Mouse (Mus musculus) lung, embryonic 15.5 days (tissue): ENCODE results near the gene Hist2h2be. TPM values are rescaled to one million over a fixed set of nuclear protein-coding genes. Genes with fewer than 3 reads are reported as not detected.
A peak's percentile ranks its signal among the peaks of the same experiment; 100 is the strongest.

Experiments used
- ATAC-seq: fragments of 200-750 bp; cut with Nextera tagmentation; 2 replicates; pipeline ENCODE4 v1.8.0; 2017; ENCODE audit warnings: moderate number of reproducible peaks, borderline replicate concordance; ENCODE audit not compliant: low FRiP score, low TSS enrichment; ENCODE audit errors: extremely low read depth
- H3K27ac ChIP-seq: fragments of 300-500 bp; sonication (generic); 2 replicates; pipeline ENCODE4 v1.5.1; 2015; ENCODE audit warnings: moderate library complexity, mild to moderate bottlenecking, inconsistent platforms
- H3K27me3 ChIP-seq: fragments of 300-500 bp; sonication (generic); 2 replicates; pipeline ENCODE4 v1.6.1; 2015; ENCODE audit warnings: inconsistent platforms
- H3K36me3 ChIP-seq: fragments of 300-500 bp; sonication (generic); 2 replicates; pipeline ENCODE4 v1.6.1; 2015; ENCODE audit warnings: inconsistent platforms
- H3K4me1 ChIP-seq: fragments of 300-500 bp; sonication (generic); 2 replicates; pipeline ENCODE4 v1.6.1; 2015; ENCODE audit warnings: inconsistent platforms
- H3K4me2 ChIP-seq: fragments of 300-500 bp; sonication (generic); 2 replicates; pipeline ENCODE4 v1.6.1; 2015; ENCODE audit warnings: inconsistent platforms, mild to moderate bottlenecking, moderate library complexity
- H3K4me3 ChIP-seq: fragments of 300-500 bp; sonication (generic); 2 replicates; pipeline ENCODE4 v1.5.1; 2015; ENCODE audit warnings: mild to moderate bottlenecking, inconsistent platforms
- H3K9ac ChIP-seq: fragments of 300-500 bp; sonication (generic); 2 replicates; pipeline ENCODE4 v1.6.1; 2015; ENCODE audit warnings: inconsistent platforms
- H3K9me3 ChIP-seq: fragments of 300-500 bp; sonication (generic); 2 replicates; pipeline ENCODE4 v1.6.1; 2016; ENCODE audit warnings: inconsistent platforms
- WGBS: fragments of 180-500 bp; shearing (Covaris S2); methylation state at CpG from one replicate; pipeline ENCODE4 v1.1.7; 2015; 5-methylcytosine and 5-hydroxymethylcytosine counted together
- polyA plus RNA-seq: library from polyadenylated mRNA; unstranded; fragments of >200 nt; fragmentation: Nextera tagmentation; extraction: Ambion mirVana; gene quantifications from 2 replicates; pipeline ENCODE4 v1.2.1, GENCODE M21; 2015

Hist2h2be gene
- polyA plus RNA-seq, 1 experiment from 2014 or later = 7.4 TPM

GRCm38 (mm10) chr3:96257190-96257589 is 36.3 kb downstream of the Hist2h2be start:
- Histone ChIP-seq H3K4me2 (no peak overlapping the region), H3K4me3 (no peak overlapping the region), H3K9ac (no peak overlapping the region), H3K9me3 (no peaks in the 10 kb centered on the region), H3K27ac (no peak overlapping the region), H3K4me1 (peaks cover 11% of the 10 kb centered on the region), H3K36me3 (no peaks in the 10 kb centered on the region), H3K27me3 (peaks cover 40% of the 10 kb centered on the region)
- no peak for ATAC-seq
- 52% methylated on average over 3 of the region's 3 CpGs for WGBS

- H3K36me3 ChIP-seq = no peaks in the 10 kb centered on the region
- H3K4me1 ChIP-seq = peaks cover 24% of the 10 kb centered on the region
- no peak overlapping the region for H3K4me2 ChIP-seq
- ATAC-seq = no peak
- H3K9me3 ChIP-seq = no peaks in the 10 kb centered on the region
- 89% methylated on average over 5 of the region's 5 CpGs for WGBS
- peaks cover 16% of the 10 kb centered on the region for H3K27me3 ChIP-seq
- no peak overlapping the region for H3K27ac ChIP-seq
- no peak overlapping the region for H3K9ac ChIP-seq
- H3K4me3 ChIP-seq = no peak overlapping the region
Measured at GRCm38 (mm10) chr3:96260220-96260619, 39.3 kb downstream of the Hist2h2be start.

- Histone ChIP-seq H3K36me3 (no peaks in the 10 kb centered on the region), H3K9ac (0 out of 2 replicates have a peak overlapping the region, but pooled peaks have one; percentile 68), H3K4me2 (peak overlapping the region; percentile 75), H3K4me3 (peak overlapping the region; percentile 53), H3K27me3 (peaks cover 11% of the 10 kb centered on the region), H3K9me3 (no peaks in the 10 kb centered on the region), H3K4me1 (peaks cover 20% of the 10 kb centered on the region), H3K27ac (peak overlapping the region; percentile 98)
- ATAC-seq = no peak
- WGBS = 49% methylated on average over 3 of the region's 3 CpGs
Measured at GRCm38 (mm10) chr3:96261623-96262022, 40.7 kb downstream of the Hist2h2be start.

- H3K9ac ChIP-seq = peak overlapping the region; percentile 68
- peak; percentile 84 for ATAC-seq
- no peaks in the 10 kb centered on the region for H3K9me3 ChIP-seq
- WGBS = under 1% methylated on average over 19 of the region's 19 CpGs
- no peaks in the 10 kb centered on the region for H3K36me3 ChIP-seq
- H3K27me3 ChIP-seq = peaks cover 11% of the 10 kb centered on the region
- H3K4me3 ChIP-seq = peak overlapping the region; percentile 53
- H3K27ac ChIP-seq = peak overlapping the region; percentile 98
- H3K4me1 ChIP-seq = peaks cover 23% of the 10 kb centered on the region
- H3K4me2 ChIP-seq = peak overlapping the region; percentile 75
Measured at GRCm38 (mm10) chr3:96262216-96262875, 41.4 kb downstream of the Hist2h2be start.

- Histone ChIP-seq H3K9me3 (no peaks in the 10 kb centered on the region), H3K4me2 (peak within 1 kb of the TSS; percentile 75), H3K27me3 (peaks cover 11% of the 10 kb centered on the region), H3K9ac (peak within 1 kb of the TSS; percentile 68), H3K27ac (peak within 1 kb of the TSS; percentile 98), H3K4me3 (peak within 1 kb of the TSS; percentile 53), H3K36me3 (no peaks in the 10 kb centered on the region), H3K4me1 (peaks cover 29% of the 10 kb centered on the region)
- peak; percentile 87 for ATAC-seq
- under 1% methylated on average over 40 of the region's 40 CpGs for WGBS
Measured at GRCm38 (mm10) chr3:96262979-96263550, 42.1 kb downstream of the Hist2h2be start, which contains the start of gene Hist2h4. Gene Hist2h4, minus strand, starts transcription at chr3:96263311.

GRCm38 (mm10) chr3:96263558-96264403 is 42.9 kb downstream of the Hist2h2be start:
- peak overlapping the region; percentile 98 for H3K27ac ChIP-seq
- ATAC-seq = peak; percentile 25; the same call in 1 of the 2 replicates
- H3K4me2 ChIP-seq = peak overlapping the region; percentile 75
- WGBS = 6% methylated on average over 27 of the region's 27 CpGs
- peaks cover 29% of the 10 kb centered on the region for H3K4me1 ChIP-seq
- peaks cover 7% of the 10 kb centered on the region for H3K27me3 ChIP-seq
- H3K36me3 ChIP-seq = no peaks in the 10 kb centered on the region
- H3K4me3 ChIP-seq = peak overlapping the region; percentile 53
- peak overlapping the region; percentile 68 for H3K9ac ChIP-seq
- no peaks in the 10 kb centered on the region for H3K9me3 ChIP-seq

- Histone ChIP-seq H3K4me1 (peaks cover 29% of the 10 kb centered on the region), H3K9ac (peak overlapping the region; percentile 68; the same call in 1 of the 2 replicates), H3K9me3 (no peaks in the 10 kb centered on the region), H3K27me3 (peaks cover 5% of the 10 kb centered on the region; the same call in 1 of the 2 replicates), H3K4me2 (peak overlapping the region; percentile 75), H3K27ac (peak overlapping the region; percentile 98), H3K36me3 (no peaks in the 10 kb centered on the region), H3K4me3 (peak overlapping the region; percentile 53; the same call in 1 of the 2 replicates)
- WGBS = 61% methylated on average over 7 of the region's 7 CpGs
- ATAC-seq = no peak
Measured at GRCm38 (mm10) chr3:96264404-96264949, 43.6 kb downstream of the Hist2h2be start.

GRCm38 (mm10) chr3:96266132-96266710 is 45.3 kb downstream of the Hist2h2be start:
- H3K36me3 ChIP-seq = no peaks in the 10 kb centered on the region
- H3K27ac ChIP-seq = peak overlapping the region; percentile 19; the same call in 1 of the 2 replicates
- H3K9ac ChIP-seq = no peak overlapping the region
- H3K27me3 ChIP-seq = no peaks in the 10 kb centered on the region
- 81% methylated on average over 8 of the region's 8 CpGs for WGBS
- ATAC-seq = no peak
- no peak overlapping the region for H3K4me3 ChIP-seq
- peaks cover 29% of the 10 kb centered on the region for H3K4me1 ChIP-seq
- H3K4me2 ChIP-seq = no peak overlapping the region
- no peaks in the 10 kb centered on the region for H3K9me3 ChIP-seq

GRCm38 (mm10) chr3:96267541-96267940 is 46.6 kb downstream of the Hist2h2be start:
- Histone ChIP-seq H3K27ac (peak overlapping the region; percentile 95), H3K4me2 (peak overlapping the region; percentile 53), H3K9ac (0 out of 2 replicates have a peak overlapping the region, but pooled peaks have one; percentile 17), H3K27me3 (no peaks in the 10 kb centered on the region), H3K4me3 (peak overlapping the region; percentile 40; the same call in 1 of the 2 replicates), H3K4me1 (peaks cover 21% of the 10 kb centered on the region), H3K9me3 (no peaks in the 10 kb centered on the region), H3K36me3 (no peaks in the 10 kb centered on the region)
- ATAC-seq = no peak
- WGBS = 67% methylated on average over 4 of the region's 4 CpGs

- Histone ChIP-seq H3K4me1 (peaks cover 21% of the 10 kb centered on the region), H3K36me3 (no peaks in the 10 kb centered on the region), H3K27ac (peak within 1 kb of the TSS; percentile 98), H3K27me3 (no peaks in the 10 kb centered on the region), H3K4me3 (peak within 1 kb of the TSS; percentile 52), H3K9me3 (no peaks in the 10 kb centered on the region), H3K9ac (peak within 1 kb of the TSS; percentile 68), H3K4me2 (peak within 1 kb of the TSS; percentile 88)
- 11% methylated on average over 30 of the region's 30 CpGs for whole genome bisulfite sequencing
- peak; percentile 79 for ATAC-seq
Measured at GRCm38 (mm10) chr3:96268051-96268775, 47.3 kb downstream of the Hist2h2be start, which contains the start of gene Hist2h3b. Gene Hist2h3b, plus strand, starts transcription at chr3:96268654.
